Mouse (Mus musculus) gastrocnemius, postnatal 4 days (tissue): Measurements from ENCODE around the gene Mageh1. TPM values are rescaled to one million over a fixed set of nuclear protein-coding genes. Genes with fewer than 3 reads are reported as not detected.
"Not testable (repeated sequence)": the region's sequence is repeated elsewhere in the genome, so short reads cannot be mapped to it uniquely, and the experiment has no call there.

Experiments
- DNase-seq, 2 experiments: peaks; one replicate each; pipeline ENCODE4 v3.0.0; 2021 to 2022; ENCODE audit warnings: low spot score in 2 of 2, mixed read lengths in 2 of 2
- long read RNA-seq, 2 experiments: library from polyadenylated mRNA; stranded (forward); transcript quantifications; one replicate each; pipeline ENCODE4 v2.0.0; 2021
- total RNA-seq, 2 experiments: library from RNA; stranded (reverse); gene quantifications; 2 replicates each; pipeline ENCODE4 v1.2.3; 2021

Gene Mageh1
- 10 to 100 TPM; 18.3 to 20.7 TPM for total RNA-seq
- long read RNA-seq, experiment 1, transcript Mageh1-201 (1 exons, 1,410 nt) = major isoform, 13 of 13 reads
- long read RNA-seq, experiment 1, partial matches to known transcripts = 0 of 13 reads
- long read RNA-seq, experiment 1, other reads (novel, unspliced or antisense) = 0 of 13 reads
- long read RNA-seq, experiment 2, transcript Mageh1-201 (1 exons, 1,410 nt) = major isoform, 13 of 14 reads
- long read RNA-seq, experiment 2, partial matches to known transcripts = 0 of 14 reads
- long read RNA-seq, experiment 2, other reads (novel, unspliced or antisense) = 1 of 14 reads

GRCm38 (mm10) chrX:153037087-153037971 lies at the start of gene Mageh1:
Gene Mageh1, minus strand, starts transcription at chrX:153037575.
- peak; percentile 55 to 71 for DNase-seq

GRCm38 (mm10) chrX:153037972-153038744 lies 783 bp upstream of the Mageh1 start:
- not testable (repeated sequence) for DNase-seq

GRCm38 (mm10) chrX:153031547-153031946 lies 5.8 kb downstream of the Mageh1 start:
- DNase-seq = not testable (repeated sequence)

- not testable (repeated sequence) for DNase-seq
Observed at GRCm38 (mm10) chrX:153025709-153026108, 11.7 kb downstream of the Mageh1 start.

GRCm38 (mm10) chrX:153025255-153025654 lies 12.1 kb downstream of the Mageh1 start:
- not testable (repeated sequence) for DNase-seq

- DNase-seq = no peak
Observed at GRCm38 (mm10) chrX:153007685-153008047, 29.7 kb downstream of the Mageh1 start.

GRCm38 (mm10) chrX:153007021-153007684 lies 30.2 kb downstream of the Mageh1 start:
- peak; percentile 39 to 48 for DNase-seq

- peak; percentile 15 to 16 for DNase-seq
Observed at GRCm38 (mm10) chrX:153006387-153006841, 31.0 kb downstream of the Mageh1 start, which contains the start of gene Usp51. Gene Usp51, plus strand, starts transcription at chrX:153006469.

- not testable (repeated sequence) for DNase-seq
Observed at GRCm38 (mm10) chrX:152996105-152996504, 41.3 kb downstream of the Mageh1 start.

GRCm38 (mm10) chrX:152989852-152990251 lies 47.5 kb downstream of the Mageh1 start:
- not testable (repeated sequence) for DNase-seq

Other genes starting within 250 kb of the Mageh1 start
- under 1 TPM; 0.59 to 0.73 TPM for gene Usp51, start 31.1 kb downstream of the Mageh1 start, total RNA-seq
- not detected for gene Foxr2, start 81.2 kb upstream of the Mageh1 start, total RNA-seq
- 1 to 10 TPM; 1.6 to 1.8 TPM for gene Rragb, start 102.4 kb upstream of the Mageh1 start, total RNA-seq
- 1 to 10 TPM in 1 of 2 experiments, under 1 TPM in 1; 0.76 to 1.3 TPM for gene Klf8, start 199.9 kb upstream of the Mageh1 start, total RNA-seq